Mouse (Mus musculus): ENCODE measurements at regions not wholly inside any gene's neighbourhood (a gene's known extent, or its start where the extent isn't known, plus 50 kb on each side); places are given as distances from the start of the nearest gene placed in this dataset.

DNA sequence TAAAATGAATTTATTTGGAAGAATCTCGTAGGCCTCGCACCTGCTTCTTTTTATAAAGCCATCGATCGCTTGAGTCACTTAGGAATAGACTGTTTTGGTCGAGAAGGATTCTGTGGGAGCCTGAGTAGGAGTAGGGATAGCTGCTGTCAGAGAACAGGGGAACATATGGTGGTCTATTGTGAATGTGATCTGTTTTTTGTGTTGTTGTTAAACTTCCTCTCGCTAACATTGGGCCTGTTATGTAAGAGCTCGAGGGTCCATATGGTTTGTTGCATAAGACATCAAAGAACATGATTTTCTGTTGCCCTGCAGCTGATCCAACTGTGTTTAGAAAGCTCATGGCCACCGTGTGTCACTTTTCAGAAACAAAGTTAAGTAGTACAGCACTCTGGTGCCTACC is 126.9 kb upstream of the Jun start:
- TF ChIP-seq POLR2A (IDR thresholded peaks at IDR 0.05; ENCODE audit: control insufficient read depth, extremely low read depth, insufficient read depth, low read length, poor library complexity) = no peak
- no peak for TF ChIP-seq CTCF (IDR thresholded peaks at IDR 0.05; ENCODE audit: borderline replicate concordance, control insufficient read depth, extremely low read depth, insufficient read depth, low read length, poor library complexity)
